Mouse (Mus musculus): ENCODE measurements around the gene C330007P06Rik. TPM values are rescaled to one million over a fixed set of nuclear protein-coding genes. Genes with fewer than 3 reads are reported as not detected.
"Not testable (repeated sequence)": the region's sequence is repeated elsewhere in the genome, so short reads cannot be mapped to it uniquely, and the experiment has no call there.

The C330007P06Rik gene
- 24.2 and 27.6 TPM in 2 replicates for polyA plus RNA-seq (2015; fragmentation: Nextera tagmentation; extraction: Ambion mirVana)

DNA sequence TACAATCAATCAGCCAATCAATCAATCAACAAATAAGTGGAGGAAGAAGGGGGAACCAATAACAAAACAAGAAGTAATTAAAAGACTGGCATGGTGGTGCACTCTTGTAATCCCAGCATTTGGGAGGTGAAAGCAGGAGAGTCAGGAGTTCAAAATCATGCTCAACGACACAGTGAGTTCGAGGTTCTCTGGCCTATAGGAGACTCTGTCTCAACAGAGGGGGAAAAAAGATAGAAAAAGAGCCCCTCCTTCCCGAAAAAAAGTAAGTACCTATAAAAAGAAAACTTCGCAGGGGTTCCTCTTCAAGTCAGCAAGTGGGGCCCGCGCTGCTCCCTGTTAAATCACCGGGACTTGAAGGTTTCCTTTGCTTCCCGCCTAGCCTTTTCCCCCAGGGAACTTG, at the start of gene C330007P06Rik, which contains the start of gene Ube2a:
C330007P06Rik (minus strand) TSS at position 347 of the 400 bp plus-strand sequence.
Ube2a (plus strand) TSS at position 136 of the 400 bp plus-strand sequence.
- ATAC-seq (ENCODE audit: low FRiP score) = peak; percentile 3; the same call in 1 of the 2 replicates
- Histone ChIP-seq H3K9me3 (replicated peaks) (no peaks in the 10 kb centered on the region), H3K4me3 (replicated peaks) (peak within 1 kb of the TSS; percentile 57), H3K27ac (replicated peaks) (peak within 1 kb of the TSS; percentile 77), H3K4me2 (peak within 1 kb of the TSS; percentile 58), H3K27me3 (replicated peaks) (no peaks in the 10 kb centered on the region), H3K36me3 (no peaks in the 10 kb centered on the region), H3K4me1 (peaks cover 7% of the 10 kb centered on the region; the same call in 1 of the 2 replicates), H3K9ac (replicated peaks) (peak within 1 kb of the TSS; percentile 68)
- WGBS = 25% methylated on average over 8 of the region's 8 CpGs

DNA sequence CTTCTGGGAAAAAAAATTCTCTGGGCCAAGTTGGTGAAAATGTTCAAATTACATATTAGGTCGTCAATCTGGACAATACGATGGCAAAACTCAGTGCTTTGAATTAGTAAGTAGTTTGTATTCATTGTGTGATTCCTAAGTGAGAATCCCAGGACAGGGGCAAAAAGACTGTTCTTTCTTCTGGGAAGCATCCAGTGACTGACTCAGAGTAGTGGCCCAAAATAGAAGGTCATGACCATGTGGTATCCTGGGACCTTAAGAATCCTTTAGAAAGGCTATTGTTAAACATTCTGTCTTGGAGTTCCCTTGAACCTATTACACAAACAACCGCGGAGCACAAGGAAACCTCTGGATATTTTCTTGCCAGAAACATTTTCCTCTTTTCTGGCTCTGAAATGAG, 47.4 kb upstream of the C330007P06Rik start:
- 90% methylated on average over 4 of the region's 4 CpGs for WGBS
- Histone ChIP-seq H3K27me3 (replicated peaks) (no peaks in the 10 kb centered on the region), H3K9me3 (replicated peaks) (no peaks in the 10 kb centered on the region), H3K4me1 (no peaks in the 10 kb centered on the region), H3K27ac (replicated peaks) (no peak overlapping the region), H3K36me3 (0 out of 2 replicates have a peak, but pooled peaks cover 4% of the 10 kb centered on the region), H3K4me2 (no peak overlapping the region), H3K4me3 (replicated peaks) (no peak overlapping the region), H3K9ac (replicated peaks) (no peak overlapping the region)
- ATAC-seq (ENCODE audit: low FRiP score) = no peak

DNA sequence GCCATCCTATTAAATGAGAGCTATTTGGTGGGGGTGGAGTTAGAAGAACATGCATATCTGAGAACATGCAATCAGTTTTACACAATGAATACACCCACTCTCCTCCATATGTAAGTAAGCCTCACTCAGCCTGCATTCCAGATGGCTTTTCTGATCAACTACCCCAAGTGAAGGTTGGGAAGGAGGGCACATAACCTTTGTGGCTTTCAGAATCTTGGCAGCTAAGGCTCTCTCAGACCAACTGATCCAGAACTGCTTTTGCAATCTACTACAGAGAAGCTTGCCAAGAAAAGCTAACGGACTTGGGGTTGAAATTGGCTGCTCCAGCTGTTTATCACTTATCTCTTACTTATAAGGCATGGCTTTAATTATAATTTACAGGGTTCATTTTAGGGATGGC, 43.8 kb upstream of the C330007P06Rik start:
- no peak for ATAC-seq (ENCODE audit: low FRiP score)
- no peak overlapping the region for H3K9ac ChIP-seq (replicated peaks)
- H3K4me3 ChIP-seq (replicated peaks) = no peak overlapping the region
- H3K27ac ChIP-seq (replicated peaks) = no peak overlapping the region
- H3K4me2 ChIP-seq = no peak overlapping the region
- WGBS = 72% methylated on average over 1 of the region's 1 CpGs
- H3K9me3 ChIP-seq (replicated peaks) = no peaks in the 10 kb centered on the region
- H3K27me3 ChIP-seq (replicated peaks) = no peaks in the 10 kb centered on the region
- H3K36me3 ChIP-seq = no peaks in the 10 kb centered on the region
- H3K4me1 ChIP-seq = no peaks in the 10 kb centered on the region

DNA sequence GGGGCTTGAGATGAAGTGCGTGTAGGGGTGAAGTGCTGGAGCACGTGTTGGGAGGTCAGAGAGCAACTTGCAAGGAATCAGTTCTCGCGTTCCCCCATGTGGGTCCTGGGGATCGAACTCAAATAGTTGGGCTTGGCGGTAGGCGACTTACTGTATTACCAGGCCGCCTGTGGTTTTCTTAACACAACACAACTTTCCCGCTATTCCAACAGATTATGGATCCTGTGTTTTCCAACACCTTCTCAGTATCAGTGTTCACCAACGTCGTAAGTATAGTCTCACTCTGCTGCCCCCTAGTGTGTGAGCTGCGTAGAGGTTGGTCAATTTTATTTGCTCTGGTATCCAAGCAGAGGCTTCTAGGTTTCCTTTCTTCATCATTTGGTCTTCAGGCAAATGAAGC, 37.4 kb upstream of the C330007P06Rik start:
- WGBS = 57% methylated on average over 12 of the region's 12 CpGs
- Histone ChIP-seq H3K9me3 (replicated peaks) (no peaks in the 10 kb centered on the region), H3K36me3 (no peaks in the 10 kb centered on the region), H3K9ac (replicated peaks) (no peak overlapping the region), H3K4me1 (no peaks in the 10 kb centered on the region), H3K27ac (replicated peaks) (no peak overlapping the region), H3K4me2 (no peak overlapping the region), H3K4me3 (replicated peaks) (no peak overlapping the region), H3K27me3 (replicated peaks) (no peaks in the 10 kb centered on the region)
- ATAC-seq (ENCODE audit: low FRiP score) = no peak

DNA sequence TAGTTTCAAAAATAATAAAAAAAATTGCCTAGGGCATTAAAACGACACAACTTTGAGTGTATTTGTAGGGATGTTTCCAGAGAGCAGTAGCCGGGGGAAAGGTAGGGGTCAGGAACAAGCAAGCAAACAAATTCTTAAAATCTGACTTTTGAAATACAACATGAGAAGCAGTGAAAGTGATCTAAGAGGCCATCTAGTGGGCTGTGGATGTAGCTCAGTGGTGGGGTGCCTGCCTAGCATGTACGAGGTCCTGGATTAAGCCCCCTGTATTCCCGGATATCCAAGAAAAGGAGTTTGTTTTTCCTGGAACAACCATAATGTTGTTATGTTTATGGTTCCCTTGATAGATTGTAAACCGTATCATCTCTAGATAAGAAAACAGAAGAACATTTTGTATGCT, 32.6 kb upstream of the C330007P06Rik start:
- H3K36me3 ChIP-seq = no peaks in the 10 kb centered on the region
- ATAC-seq (ENCODE audit: low FRiP score) = no peak
- H3K4me2 ChIP-seq = no peak overlapping the region
- no peak overlapping the region for H3K27ac ChIP-seq (replicated peaks)
- H3K4me1 ChIP-seq = no peaks in the 10 kb centered on the region
- H3K4me3 ChIP-seq (replicated peaks) = no peak overlapping the region
- 37% methylated on average over 5 of the region's 5 CpGs for WGBS
- H3K27me3 ChIP-seq (replicated peaks) = no peaks in the 10 kb centered on the region
- no peak overlapping the region for H3K9ac ChIP-seq (replicated peaks)
- no peaks in the 10 kb centered on the region for H3K9me3 ChIP-seq (replicated peaks)

- Histone ChIP-seq H3K36me3 (no peaks in the 10 kb centered on the region), H3K27ac (replicated peaks) (peak overlapping the region; percentile 88), H3K27me3 (replicated peaks) (no peaks in the 10 kb centered on the region), H3K4me1 (no peaks in the 10 kb centered on the region), H3K4me2 (peak overlapping the region; percentile 55), H3K4me3 (replicated peaks) (peak overlapping the region; percentile 55), H3K9ac (replicated peaks) (peak overlapping the region; percentile 66), H3K9me3 (replicated peaks) (no peaks in the 10 kb centered on the region)
- WGBS = 20% methylated on average over 31 of the region's 32 CpGs
- peak; percentile 95 for ATAC-seq (ENCODE audit: low FRiP score)
Measured at GRCm38 (mm10) chrX:36903115-36903768, 29.3 kb upstream of the C330007P06Rik start.

DNA sequence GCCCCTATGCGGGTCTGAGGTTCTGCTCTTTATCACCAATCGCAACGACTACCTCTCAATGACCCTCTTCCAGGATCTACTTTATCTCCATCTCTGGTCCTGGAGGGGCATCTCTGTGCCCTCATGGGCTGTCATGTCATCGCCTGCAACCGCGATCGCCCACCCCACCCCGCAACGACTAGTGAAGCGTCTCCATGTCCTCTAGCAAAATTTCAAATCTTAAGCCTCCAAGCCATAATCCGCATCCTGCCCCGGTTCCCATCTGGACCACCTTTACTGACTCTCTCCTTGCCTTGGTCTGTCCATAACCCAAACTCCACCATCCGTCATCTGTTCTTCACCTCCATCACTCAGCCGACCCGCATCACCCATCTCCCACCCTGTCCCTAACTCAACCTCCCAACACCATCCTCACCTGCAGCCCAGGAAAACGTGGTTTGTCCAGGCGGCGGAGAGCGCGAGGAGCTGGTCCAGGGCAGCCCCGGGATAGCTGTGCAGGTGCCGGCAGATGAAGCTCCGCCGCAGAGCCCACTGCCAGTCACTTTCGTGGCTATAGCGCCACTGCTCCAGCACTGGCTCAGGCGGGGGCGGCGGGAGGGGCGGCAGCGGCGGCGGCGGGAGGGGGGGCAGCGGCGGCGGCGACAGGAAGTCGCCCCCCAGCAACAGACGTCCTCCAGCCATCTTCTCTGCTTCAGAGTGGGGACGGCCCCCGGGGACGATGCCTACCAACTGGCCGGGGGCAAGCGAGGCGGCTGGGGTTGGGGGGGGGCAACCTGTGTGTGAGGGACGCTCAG, 28.6 kb upstream of the C330007P06Rik start, which contains the start of gene Nkrf:
Nkrf (minus strand) TSS at position 579 of the 794 bp plus-strand sequence.
- H3K27ac ChIP-seq (replicated peaks) = peak within 1 kb of the TSS; percentile 88
- 21% methylated on average over 30 of the region's 47 CpGs for WGBS
- H3K27me3 ChIP-seq (replicated peaks) = no peaks in the 10 kb centered on the region
- peak within 1 kb of the TSS; percentile 55 for H3K4me2 ChIP-seq
- H3K9ac ChIP-seq (replicated peaks) = peak within 1 kb of the TSS; percentile 66
- H3K36me3 ChIP-seq = no peaks in the 10 kb centered on the region
- no peaks in the 10 kb centered on the region for H3K4me1 ChIP-seq
- peak; percentile 86 for ATAC-seq (ENCODE audit: low FRiP score)
- peak within 1 kb of the TSS; percentile 55 for H3K4me3 ChIP-seq (replicated peaks)
- H3K9me3 ChIP-seq (replicated peaks) = no peaks in the 10 kb centered on the region

- ATAC-seq (ENCODE audit: low FRiP score) = no peak
- WGBS = 27% methylated on average over 3 of the region's 3 CpGs
Measured at GRCm38 (mm10) chrX:36901655-36902054, 27.7 kb upstream of the C330007P06Rik start.

GRCm38 (mm10) chrX:36898931-36899330, 25.0 kb upstream of the C330007P06Rik start:
- ATAC-seq (ENCODE audit: low FRiP score); H3K9me3 ChIP-seq (replicated peaks); H3K36me3 ChIP-seq; H3K4me3 ChIP-seq (replicated peaks); H3K27me3 ChIP-seq (replicated peaks); H3K4me1 ChIP-seq; H3K9ac ChIP-seq (replicated peaks); H3K4me2 ChIP-seq; H3K27ac ChIP-seq (replicated peaks): not testable (repeated sequence)
- 43% methylated on average over 1 of the region's 1 CpGs for WGBS

More at GRCm38 (mm10) chrX:36901655-36902054, 27.7 kb upstream of the C330007P06Rik start:
- no peaks in the 10 kb centered on the region for H3K36me3 ChIP-seq
- no peaks in the 10 kb centered on the region for H3K27me3 ChIP-seq (replicated peaks)
- H3K4me2 ChIP-seq = peak overlapping the region; percentile 55
- H3K4me1 ChIP-seq = no peaks in the 10 kb centered on the region
- peak overlapping the region; percentile 55 for H3K4me3 ChIP-seq (replicated peaks)
- peak overlapping the region; percentile 88 for H3K27ac ChIP-seq (replicated peaks)
- no peaks in the 10 kb centered on the region for H3K9me3 ChIP-seq (replicated peaks)
- H3K9ac ChIP-seq (replicated peaks) = peak overlapping the region; percentile 66

DNA sequence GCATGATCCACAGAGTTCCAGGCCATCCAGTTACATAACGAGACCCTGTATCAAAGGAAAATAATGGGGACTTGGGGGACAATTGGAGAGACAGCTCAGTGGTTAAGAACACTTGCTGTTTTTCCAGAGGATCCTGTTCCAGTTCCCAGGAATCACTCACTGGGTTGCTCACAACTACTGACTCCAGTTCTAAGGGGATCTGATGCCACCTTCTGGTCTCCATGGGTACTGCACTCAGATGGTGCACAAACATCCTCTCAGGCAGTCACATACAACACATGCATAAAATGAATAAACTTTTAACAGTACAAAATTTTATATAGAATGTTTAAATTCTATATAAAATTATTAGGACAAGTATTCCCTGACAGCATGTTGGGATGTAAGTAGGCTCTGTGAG, 10.8 kb upstream of the C330007P06Rik start:
- Histone ChIP-seq H3K36me3 (0 out of 2 replicates have a peak, but pooled peaks cover 4% of the 10 kb centered on the region), H3K27ac (replicated peaks) (no peak overlapping the region), H3K27me3 (replicated peaks) (no peaks in the 10 kb centered on the region), H3K4me2 (no peak overlapping the region), H3K4me3 (replicated peaks) (no peak overlapping the region), H3K9ac (replicated peaks) (no peak overlapping the region), H3K4me1 (no peaks in the 10 kb centered on the region), H3K9me3 (replicated peaks) (peaks cover 4% of the 10 kb centered on the region; the same call in 1 of the 2 replicates)
- 88% methylated on average over 1 of the region's 1 CpGs for WGBS
- no peak for ATAC-seq (ENCODE audit: low FRiP score)

DNA sequence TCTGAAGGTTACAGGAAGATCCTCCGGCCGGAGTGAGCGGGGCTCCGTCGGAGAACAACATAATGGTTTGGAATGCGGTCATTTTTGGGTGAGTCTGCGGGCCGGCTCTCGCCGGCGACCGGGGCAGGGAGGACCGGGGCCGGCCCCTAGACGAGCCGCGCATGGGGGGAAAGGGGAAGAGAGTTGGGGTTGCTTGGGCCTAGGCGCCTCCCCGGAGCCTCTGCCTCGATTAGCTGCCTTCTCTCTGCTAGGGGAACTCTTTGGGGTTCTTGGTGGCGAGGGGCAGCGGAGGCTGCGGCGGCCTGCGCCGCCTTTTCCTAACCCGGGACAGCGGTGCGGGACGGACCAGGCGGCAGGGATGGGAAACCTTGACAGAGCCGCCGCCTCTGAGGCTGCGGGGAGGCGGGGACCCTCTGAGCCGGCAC, 805 bp upstream of the C330007P06Rik start:
- peaks cover 7% of the 10 kb centered on the region; the same call in 1 of the 2 replicates for H3K4me1 ChIP-seq
- WGBS = 30% methylated on average over 33 of the region's 36 CpGs
- H3K27ac ChIP-seq (replicated peaks) = peak overlapping the region; percentile 77
- 0 out of 2 replicates have a peak, but pooled peaks cover 4% of the 10 kb centered on the region for H3K36me3 ChIP-seq
- H3K4me2 ChIP-seq = peak overlapping the region; percentile 58
- no peaks in the 10 kb centered on the region for H3K9me3 ChIP-seq (replicated peaks)
- ATAC-seq (ENCODE audit: low FRiP score) = peak; percentile 68
- H3K4me3 ChIP-seq (replicated peaks) = peak overlapping the region; percentile 57
- peak overlapping the region; percentile 68 for H3K9ac ChIP-seq (replicated peaks)
- no peaks in the 10 kb centered on the region for H3K27me3 ChIP-seq (replicated peaks)
